Mouse (Mus musculus) lung, embryonic 16.5 days (tissue): ENCODE results near the gene S100a13. TPM values are rescaled to one million over a fixed set of nuclear protein-coding genes. Genes with fewer than 3 reads are reported as not detected.

ENCODE experiments used
- ATAC-seq: fragments of 200-750 bp; cut with Nextera tagmentation; 2 replicates; pipeline ENCODE4 v1.8.0; 2017; ENCODE audit warnings: low read depth, mild to moderate bottlenecking, moderate library complexity
- H3K27ac ChIP-seq: fragments of 300-500 bp; sonication (generic); 2 replicates; pipeline ENCODE4 v1.5.1; 2014; ENCODE audit warnings: mild to moderate bottlenecking, control low read depth, low read length
- H3K27me3 ChIP-seq: fragments of 300-500 bp; sonication (generic); 2 replicates; pipeline ENCODE4 v1.6.1; 2014; ENCODE audit warnings: low read depth, low read length, mixed read lengths; ENCODE audit not compliant: control insufficient read depth, insufficient read depth
- H3K36me3 ChIP-seq: fragments of 300-500 bp; sonication (generic); 2 replicates; pipeline ENCODE4 v1.6.1; 2014; ENCODE audit warnings: low read length; ENCODE audit not compliant: control insufficient read depth, insufficient read depth
- H3K4me1 ChIP-seq: fragments of 300-500 bp; sonication (generic); replicated peaks from 2 replicates; pipeline ENCODE4 v1.6.1; 2014; ENCODE audit warnings: low read length, mixed read lengths; ENCODE audit not compliant: control insufficient read depth, insufficient read depth
- H3K4me2 ChIP-seq: fragments of 300-500 bp; sonication (generic); 2 replicates; pipeline ENCODE4 v1.6.1; 2014; ENCODE audit warnings: low read depth, low read length, control low read depth
- H3K4me3 ChIP-seq: fragments of 300-500 bp; sonication (generic); 2 replicates; pipeline ENCODE4 v1.5.1; 2014; ENCODE audit warnings: mild to moderate bottlenecking, low read length, control low read depth
- H3K9ac ChIP-seq: fragments of 300-500 bp; sonication (generic); 2 replicates; pipeline ENCODE4 v1.6.1; 2014; ENCODE audit warnings: low read length, control low read depth
- H3K9me3 ChIP-seq: fragments of 300-500 bp; sonication (generic); 2 replicates; pipeline ENCODE4 v1.6.1; 2016; ENCODE audit warnings: low read length; ENCODE audit not compliant: control insufficient read depth
- WGBS: fragments of 180-500 bp; shearing (Covaris S2); extraction: QIAGEN DNeasy Blood & Tissue Kit; methylation state at CpG from one replicate; pipeline ENCODE4 v1.1.7; 2014; 5-methylcytosine and 5-hydroxymethylcytosine counted together
- polyA plus RNA-seq: library from polyadenylated mRNA; unstranded; fragments of >200 nt; fragmentation: Nextera tagmentation; extraction: Ambion mirVana; gene quantifications from 2 replicates; pipeline ENCODE4 v1.2.1, GENCODE M21; 2015

S100a13 gene
- polyA plus RNA-seq, 1 experiment from 2014 or later, result 59.1 TPM

DNA sequence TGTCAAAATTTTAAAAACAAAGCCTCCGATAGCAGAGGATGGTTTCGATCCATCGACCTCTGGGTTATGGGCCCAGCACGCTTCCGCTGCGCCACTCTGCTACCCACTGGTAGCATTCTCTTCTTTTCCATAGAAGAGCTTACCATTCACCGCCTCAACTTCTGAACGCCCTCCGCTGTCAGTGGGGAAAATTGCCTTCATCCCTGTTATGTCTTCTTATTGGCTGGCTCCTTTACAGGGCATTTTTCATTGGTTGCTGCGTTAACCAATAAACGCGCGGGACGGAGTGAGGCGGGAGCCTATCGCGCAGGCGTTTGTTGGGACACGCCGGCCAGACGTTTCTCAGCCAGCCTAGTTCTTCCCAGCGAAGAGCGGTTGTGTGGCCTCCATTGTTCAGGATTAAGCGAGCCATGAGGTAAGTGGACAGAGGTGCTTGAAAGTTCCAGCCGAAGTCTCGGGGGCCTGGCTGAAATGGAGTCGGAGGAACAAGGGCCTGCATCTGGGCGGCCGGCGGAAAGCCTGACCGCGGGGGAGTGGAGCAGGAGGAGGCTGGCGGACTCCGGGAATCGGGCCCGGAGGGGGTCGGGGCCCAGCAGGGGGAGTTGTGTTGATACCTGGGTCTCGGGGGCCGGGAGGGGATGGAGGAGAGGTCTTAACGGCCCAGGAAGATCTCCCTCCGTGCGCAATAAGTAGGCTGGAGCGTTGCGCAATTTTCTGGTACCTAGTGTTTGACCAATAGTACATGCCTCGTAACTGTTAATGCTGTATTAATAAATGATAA is 38.2 kb upstream of the S100a13 start, which contains the start of gene Ilf2:
Ilf2 (plus strand) TSS at position 296 of the 781 bp plus-strand sequence.
- H3K9ac ChIP-seq, result peak within 1 kb of the TSS; percentile 97
- H3K4me3 ChIP-seq, result peak within 1 kb of the TSS; percentile 94
- H3K27ac ChIP-seq, result peak within 1 kb of the TSS; percentile 95
- peak; percentile 99 for ATAC-seq
- under 1% methylated on average over 45 of the region's 45 CpGs for WGBS
- no peaks in the 10 kb centered on the region for H3K9me3 ChIP-seq
- H3K4me1 ChIP-seq, result peaks cover 11% of the 10 kb centered on the region
- H3K36me3 ChIP-seq, result peaks cover 16% of the 10 kb centered on the region
- peak within 1 kb of the TSS; percentile 93 for H3K4me2 ChIP-seq
- H3K27me3 ChIP-seq, result no peaks in the 10 kb centered on the region

DNA sequence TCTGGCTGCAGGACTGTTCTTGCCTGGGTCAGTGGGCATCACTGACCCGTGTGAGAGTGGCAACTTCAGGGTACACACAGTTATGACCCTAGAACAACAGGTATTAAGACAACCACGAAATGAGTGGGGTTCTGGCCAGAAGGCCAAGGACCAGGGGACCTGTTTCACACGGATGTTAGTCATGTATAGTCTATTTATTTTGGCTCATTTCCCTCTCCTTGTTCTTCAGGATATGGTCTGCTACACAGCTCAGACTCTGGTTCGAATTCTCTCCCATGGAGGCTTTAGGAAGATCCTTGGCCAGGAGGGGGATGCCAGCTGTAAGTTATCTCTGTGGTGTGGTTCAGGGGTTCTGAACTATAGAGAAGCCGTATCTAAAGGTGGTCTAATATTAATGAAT is 27.2 kb upstream of the S100a13 start:
- peaks cover 10% of the 10 kb centered on the region for H3K4me1 ChIP-seq
- ATAC-seq, result no peak
- H3K4me3 ChIP-seq, result no peak overlapping the region
- no peak overlapping the region for H3K9ac ChIP-seq
- H3K27ac ChIP-seq, result no peak overlapping the region
- 69% methylated on average over 5 of the region's 5 CpGs for WGBS
- H3K9me3 ChIP-seq, result no peaks in the 10 kb centered on the region
- peaks cover 51% of the 10 kb centered on the region for H3K36me3 ChIP-seq
- H3K4me2 ChIP-seq, result no peak overlapping the region
- no peaks in the 10 kb centered on the region for H3K27me3 ChIP-seq

DNA sequence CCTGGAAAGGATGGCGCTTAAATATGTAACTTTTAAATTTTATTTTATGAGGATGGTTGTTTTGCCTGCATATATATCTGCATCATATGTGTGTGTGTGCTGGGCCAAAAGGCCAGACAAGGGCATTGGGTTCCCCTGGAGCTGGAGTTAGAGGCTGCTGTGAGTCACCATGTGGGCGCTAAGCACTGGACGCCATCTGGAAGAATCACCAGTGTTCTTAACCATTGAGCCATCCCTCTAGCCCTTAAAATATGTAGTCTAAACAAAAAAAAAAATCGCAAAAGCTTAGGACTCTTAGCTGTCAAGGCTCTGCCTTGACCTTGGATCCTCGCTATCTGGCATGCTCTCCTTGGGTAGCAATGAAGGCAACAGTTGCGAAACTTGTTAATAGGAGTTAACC is 25.7 kb upstream of the S100a13 start:
- Histone ChIP-seq H3K4me3 (no peak overlapping the region), H3K4me2 (no peak overlapping the region), H3K9ac (no peak overlapping the region), H3K27ac (no peak overlapping the region), H3K4me1 (peaks cover 10% of the 10 kb centered on the region), H3K9me3 (no peaks in the 10 kb centered on the region), H3K36me3 (peaks cover 41% of the 10 kb centered on the region), H3K27me3 (no peaks in the 10 kb centered on the region)
- no peak for ATAC-seq
- 78% methylated on average over 6 of the region's 6 CpGs for WGBS

DNA sequence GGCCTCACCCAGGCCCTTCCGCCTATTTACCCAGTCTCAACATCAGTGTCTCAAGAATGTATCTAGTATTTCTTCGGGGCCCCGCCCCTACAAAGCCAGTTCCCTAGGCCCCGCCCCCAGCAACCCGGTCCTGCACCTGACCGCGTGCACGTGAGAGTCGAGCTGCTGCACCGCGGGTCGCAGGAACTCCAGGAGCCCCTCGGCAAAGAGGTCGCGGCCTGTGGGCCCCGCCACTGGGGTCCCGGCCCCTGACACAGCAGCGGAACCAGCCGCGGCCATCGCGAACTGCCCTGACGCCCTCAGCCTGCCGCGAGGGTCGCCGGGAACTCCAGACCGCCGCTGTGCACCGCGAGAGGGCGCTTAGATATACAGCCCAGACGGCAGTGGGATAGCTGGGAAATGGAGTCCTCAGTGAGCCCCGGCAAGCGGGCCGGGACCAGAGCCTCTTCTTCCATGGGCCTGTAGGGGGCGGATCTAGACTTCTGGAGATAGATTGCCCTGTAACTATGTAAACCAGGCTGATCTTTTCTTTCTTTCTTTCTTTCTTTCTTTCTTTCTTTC is 23.5 kb upstream of the S100a13 start, which contains the start of gene Snapin:
Snapin (minus strand) TSS at position 338 of the 561 bp plus-strand sequence.
- WGBS, result under 1% methylated on average over 37 of the region's 37 CpGs
- Histone ChIP-seq H3K4me1 (peaks cover 10% of the 10 kb centered on the region), H3K4me3 (peak within 1 kb of the TSS; percentile 80), H3K27ac (peak within 1 kb of the TSS; percentile 86), H3K4me2 (peak within 1 kb of the TSS; percentile 62), H3K36me3 (peaks cover 26% of the 10 kb centered on the region), H3K9me3 (no peaks in the 10 kb centered on the region), H3K9ac (peak within 1 kb of the TSS; percentile 86), H3K27me3 (no peaks in the 10 kb centered on the region)
- ATAC-seq, result peak; percentile 99

DNA sequence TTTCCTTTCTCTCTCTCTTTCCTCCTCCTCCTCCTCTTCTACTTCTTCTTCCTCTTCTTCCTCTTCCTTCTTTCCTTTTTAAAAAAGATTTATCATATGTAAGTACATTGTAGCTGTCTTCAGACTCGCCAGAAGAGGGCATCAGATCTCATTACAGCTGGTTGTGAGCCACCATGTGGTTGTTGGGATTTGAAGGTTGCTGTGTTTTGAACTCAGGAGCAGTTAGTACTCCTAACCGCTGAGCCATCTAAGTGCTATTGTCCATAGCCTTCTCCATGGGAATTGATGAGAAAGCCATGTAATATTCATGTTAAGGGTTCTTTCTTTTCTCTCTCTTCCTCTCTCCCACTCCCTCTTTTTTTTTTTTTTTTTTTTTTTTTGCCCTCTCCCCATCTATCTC is 22.9 kb upstream of the S100a13 start:
- WGBS, result 32% methylated on average over 2 of the region's 2 CpGs
- ATAC-seq, result no peak
- Histone ChIP-seq H3K9ac (no peak overlapping the region), H3K27ac (no peak overlapping the region), H3K36me3 (peaks cover 27% of the 10 kb centered on the region), H3K4me3 (no peak overlapping the region), H3K9me3 (no peaks in the 10 kb centered on the region), H3K4me1 (peaks cover 10% of the 10 kb centered on the region), H3K27me3 (no peaks in the 10 kb centered on the region), H3K4me2 (no peak overlapping the region)

DNA sequence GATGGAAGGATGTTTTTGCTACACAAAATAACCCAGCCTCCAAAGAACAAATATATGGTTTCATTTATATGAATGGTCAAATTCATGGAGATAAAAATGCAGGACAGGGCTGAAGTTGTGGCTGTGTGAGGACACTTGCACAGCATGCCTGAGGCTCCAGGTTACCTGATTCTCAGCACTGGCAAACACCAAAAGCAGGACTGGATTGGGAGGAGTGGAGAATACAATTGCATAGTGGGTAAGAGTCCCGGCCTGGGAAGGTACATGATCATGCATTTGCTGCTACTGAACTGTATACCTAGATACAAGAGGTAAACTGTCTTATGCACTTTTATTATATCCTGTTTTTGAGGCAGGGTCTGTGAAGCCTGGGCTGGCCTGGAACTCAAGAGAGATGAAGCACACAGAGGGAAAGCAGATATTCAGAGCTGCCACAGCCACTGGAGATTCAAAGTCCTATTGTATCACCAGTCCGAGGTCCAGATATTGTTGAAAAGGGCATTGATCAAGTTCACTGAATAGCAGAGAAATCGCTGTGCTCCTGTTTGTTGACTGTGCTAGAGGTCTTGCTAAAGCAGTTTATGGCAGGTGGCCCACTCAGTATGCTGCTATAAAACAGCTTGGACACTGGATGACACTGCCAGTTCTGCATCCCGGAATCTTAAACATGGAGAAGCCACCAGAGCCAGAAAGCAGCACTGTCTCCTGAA is 20.2 kb upstream of the S100a13 start:
- H3K36me3 ChIP-seq, result peaks cover 29% of the 10 kb centered on the region
- H3K27ac ChIP-seq, result peak overlapping the region; percentile 32; the same call in 1 of the 2 replicates

DNA sequence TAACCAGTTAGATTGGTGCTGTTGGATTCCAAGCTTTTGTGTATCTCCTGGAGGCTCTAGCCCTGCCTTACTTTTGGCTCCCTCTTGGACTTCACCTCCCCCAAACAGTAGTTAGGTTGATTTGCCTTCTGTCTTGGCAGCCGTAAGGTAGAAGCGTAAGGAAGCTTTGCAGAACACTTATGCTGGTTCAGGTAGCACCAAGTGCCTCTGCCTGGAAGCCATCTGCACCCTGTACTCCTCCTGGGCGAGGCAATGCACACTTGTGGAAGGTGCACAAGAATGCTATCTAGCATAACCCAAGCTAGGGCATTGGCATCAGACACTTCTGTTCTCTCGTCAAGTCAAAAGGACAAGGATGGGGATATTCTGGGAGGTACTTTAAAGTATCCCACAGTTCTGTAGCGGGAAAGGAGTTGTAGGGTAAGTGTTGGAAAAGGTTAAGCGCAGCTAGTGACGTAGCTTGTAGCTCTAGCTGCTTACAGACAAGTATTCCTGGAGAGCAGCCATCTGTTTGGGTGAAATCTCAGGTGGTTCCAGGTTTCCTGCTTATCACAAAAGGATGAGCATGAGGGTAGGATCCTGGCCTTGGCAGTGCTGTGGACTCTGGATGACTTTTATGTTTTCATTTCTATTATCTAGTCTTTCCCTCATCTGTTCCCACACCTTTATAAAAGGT is 18.2 kb upstream of the S100a13 start:
- Histone ChIP-seq H3K27ac (no peak overlapping the region), H3K4me1 (no peaks in the 10 kb centered on the region; the same call in 1 of the 2 replicates), H3K9me3 (no peaks in the 10 kb centered on the region), H3K36me3 (peaks cover 36% of the 10 kb centered on the region), H3K27me3 (no peaks in the 10 kb centered on the region), H3K9ac (no peak overlapping the region), H3K4me2 (no peak overlapping the region), H3K4me3 (no peak overlapping the region)
- no peak for ATAC-seq
- 81% methylated on average over 7 of the region's 7 CpGs for WGBS

More for the DNA sequence above, 20.2 kb upstream of the S100a13 start:
- Histone ChIP-seq H3K4me2 (no peak overlapping the region), H3K4me3 (no peak overlapping the region), H3K4me1 (peaks cover 10% of the 10 kb centered on the region), H3K27me3 (no peaks in the 10 kb centered on the region), H3K9ac (no peak overlapping the region), H3K9me3 (no peaks in the 10 kb centered on the region)
- no peak for ATAC-seq
- WGBS, result 50% methylated on average over 4 of the region's 4 CpGs

DNA sequence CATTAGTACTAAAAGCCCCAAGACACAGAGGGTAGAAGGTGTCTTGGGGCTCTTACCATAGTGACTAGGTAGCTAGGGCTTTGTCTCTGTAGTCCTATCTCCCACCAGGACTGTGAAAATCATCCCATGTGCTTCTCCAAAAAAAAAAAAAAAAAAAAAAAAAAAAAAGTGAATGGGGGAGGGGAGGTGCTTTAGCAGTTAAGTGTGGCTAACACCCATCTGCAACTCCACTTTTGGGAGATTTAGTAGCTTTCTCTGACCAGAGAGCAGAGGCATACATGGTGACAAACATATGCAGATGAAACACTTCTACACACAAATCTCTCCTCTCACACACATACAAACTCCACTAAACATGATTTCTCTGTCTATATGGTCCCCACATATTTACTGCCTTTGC is 16.6 kb upstream of the S100a13 start:
- Histone ChIP-seq H3K9ac (no peak overlapping the region), H3K9me3 (no peaks in the 10 kb centered on the region), H3K4me1 (no peaks in the 10 kb centered on the region; the same call in 1 of the 2 replicates), H3K27me3 (no peaks in the 10 kb centered on the region), H3K4me3 (no peak overlapping the region), H3K4me2 (no peak overlapping the region), H3K36me3 (peaks cover 50% of the 10 kb centered on the region), H3K27ac (no peak overlapping the region)
- no peak for ATAC-seq

DNA sequence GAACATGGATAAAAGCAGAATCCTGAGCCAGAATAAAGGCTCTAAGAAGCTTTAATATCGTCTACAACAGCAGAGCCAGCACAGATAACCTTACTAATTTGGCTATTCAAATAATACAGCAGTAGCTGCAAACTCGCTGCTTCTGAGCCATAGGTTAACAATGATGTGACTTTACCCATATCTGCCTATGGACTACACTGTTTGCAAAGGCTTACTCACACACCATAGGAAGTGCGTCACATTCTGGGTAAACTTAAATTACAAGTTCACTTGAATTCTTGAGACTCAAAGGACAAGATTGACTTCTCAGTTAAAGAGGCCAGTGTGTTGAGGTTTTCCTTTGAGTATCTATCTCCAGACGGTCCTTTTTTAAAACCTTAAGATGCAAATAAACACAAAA is 10.8 kb upstream of the S100a13 start:
- H3K9me3 ChIP-seq, result no peaks in the 10 kb centered on the region
- no peak overlapping the region for H3K27ac ChIP-seq
- WGBS, result 55% methylated on average over 4 of the region's 4 CpGs
- H3K27me3 ChIP-seq, result no peaks in the 10 kb centered on the region
- H3K36me3 ChIP-seq, result peaks cover 52% of the 10 kb centered on the region
- H3K9ac ChIP-seq, result no peak overlapping the region
- H3K4me1 ChIP-seq, result peaks cover 22% of the 10 kb centered on the region
- no peak overlapping the region for H3K4me3 ChIP-seq
- H3K4me2 ChIP-seq, result no peak overlapping the region
- ATAC-seq, result no peak
